Mouse (Mus musculus) forelimb bud, embryonic 11.5 days (tissue): ENCODE measurements at regions not wholly inside any gene's neighbourhood (a gene's known extent, or its start where the extent isn't known, plus 50 kb on each side); places are given as distances from the start of the nearest gene placed in this dataset.

Experiments used
- DNase-seq: peaks from one replicate; pipeline ENCODE4 v3.0.0-alpha.2; 2012; ENCODE audit warnings: low read depth, low spot score

DNA sequence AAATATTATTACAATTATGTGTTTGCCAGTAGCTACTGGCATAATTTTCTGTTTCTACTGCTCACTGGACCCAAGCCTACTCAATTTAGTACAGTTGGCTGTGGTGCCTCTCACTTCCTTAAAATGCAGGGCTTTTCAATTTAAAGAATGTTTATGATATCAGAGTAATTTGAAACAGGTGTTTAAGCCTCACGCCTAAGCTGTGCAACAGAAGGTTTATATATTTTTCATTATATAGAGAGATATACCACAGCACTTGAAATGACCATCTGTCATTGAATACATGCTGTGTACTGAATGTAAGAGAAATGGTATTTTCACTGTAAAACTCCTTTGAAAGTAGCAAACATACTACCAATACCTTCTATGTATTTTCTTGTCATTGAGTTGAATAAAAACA lies 376.8 kb downstream of the Otol1 start:
- no peak for DNase-seq

DNA sequence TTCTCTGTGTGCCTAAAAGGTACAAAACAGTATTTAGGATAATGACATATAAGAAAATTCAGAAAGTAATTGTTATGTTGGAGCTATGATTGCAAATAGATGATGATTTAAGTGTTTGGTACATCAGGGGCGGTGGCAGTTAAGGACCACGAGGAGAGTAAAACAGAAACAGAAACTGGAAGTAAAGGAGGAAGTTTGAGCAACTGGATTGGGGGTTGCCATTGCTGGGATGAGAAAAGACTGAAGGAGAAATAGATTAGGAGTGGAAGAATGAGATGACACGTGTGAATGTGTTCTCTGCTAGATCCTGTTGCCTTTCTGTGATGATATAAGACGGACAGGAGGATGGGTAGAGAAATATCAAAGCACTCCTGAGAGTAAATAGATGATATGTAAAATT lies 378.5 kb downstream of the Otol1 start:
- DNase-seq, result no peak

DNA sequence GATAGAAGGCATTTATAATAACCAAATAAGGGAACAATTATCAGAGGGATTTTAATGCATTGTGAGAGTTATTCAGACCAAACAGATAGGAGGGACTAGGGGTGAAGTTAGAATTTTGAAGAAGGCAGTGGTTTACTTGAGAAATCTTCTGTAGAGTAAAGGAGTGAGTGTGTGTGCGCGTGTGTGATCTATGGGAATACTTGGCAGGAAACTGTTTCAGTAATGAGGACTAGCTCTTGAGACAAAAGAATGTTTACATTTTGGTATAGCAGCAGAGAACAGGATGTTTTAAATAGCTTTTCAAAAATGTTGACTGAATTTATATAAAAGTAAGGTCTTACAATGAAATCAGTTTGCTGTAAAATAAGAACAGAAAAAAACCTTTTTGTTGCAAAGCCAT lies 393.8 kb downstream of the Otol1 start:
- no peak for DNase-seq

DNA sequence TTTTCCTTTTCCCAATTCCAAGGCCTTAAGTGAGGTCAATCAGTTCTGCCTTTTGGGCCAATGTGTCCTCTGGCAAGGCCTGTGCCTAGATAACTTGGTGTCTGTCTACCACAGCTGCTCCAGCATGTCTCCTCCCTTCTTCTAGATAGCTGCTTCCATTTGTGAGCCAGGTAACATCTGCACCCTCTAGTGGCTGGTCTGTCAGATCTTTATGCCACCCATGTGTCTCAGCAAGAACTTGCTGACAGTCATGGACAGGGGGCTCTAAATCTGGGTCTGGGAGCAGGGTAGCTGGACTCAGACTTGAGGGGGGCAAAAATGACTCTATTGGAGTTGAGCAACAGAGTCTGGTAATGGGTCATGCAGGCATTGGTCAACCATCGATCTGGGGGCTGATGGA lies 399.2 kb downstream of the Otol1 start:
- no peak for DNase-seq

DNA sequence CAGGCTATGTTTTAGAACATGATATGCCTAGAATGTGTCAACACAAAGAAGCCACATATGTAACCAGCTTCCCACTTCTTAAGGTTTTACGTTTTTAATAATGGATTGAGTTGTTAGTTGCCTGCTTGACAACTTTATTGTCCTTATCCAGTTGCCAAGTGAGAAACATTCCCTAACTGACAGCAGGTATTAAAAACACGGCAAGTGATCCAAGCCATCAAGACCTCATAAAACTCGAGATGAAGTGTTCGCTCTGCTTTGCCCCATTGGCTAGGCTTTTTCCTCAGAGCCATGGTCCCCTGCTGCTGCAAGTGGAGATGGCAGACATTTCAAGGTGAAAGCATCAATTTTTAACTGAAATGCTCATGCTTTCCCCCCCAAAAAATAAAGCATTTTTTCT lies 410.9 kb downstream of the Otol1 start:
- DNase-seq, result peak; percentile 66

DNA sequence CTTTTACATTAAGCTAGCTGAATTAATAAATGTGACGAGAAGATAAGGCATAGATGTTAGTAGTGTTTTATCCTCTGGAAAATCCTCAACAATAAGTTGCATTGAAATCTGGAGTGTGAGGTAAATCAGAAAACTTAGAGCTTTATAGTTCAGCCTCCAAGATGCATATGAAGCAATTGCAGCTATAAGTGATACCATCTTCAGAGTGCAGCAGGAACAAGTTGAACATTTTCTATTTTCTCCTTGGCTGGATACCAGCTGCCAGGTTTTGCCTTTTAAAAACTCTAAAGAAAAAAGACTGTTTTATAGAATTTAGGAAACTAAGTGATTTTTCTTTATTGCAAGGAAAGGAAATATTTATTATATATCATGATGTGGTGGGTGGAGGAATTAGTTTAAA lies 414.6 kb downstream of the Otol1 start:
- DNase-seq, result no peak

DNA sequence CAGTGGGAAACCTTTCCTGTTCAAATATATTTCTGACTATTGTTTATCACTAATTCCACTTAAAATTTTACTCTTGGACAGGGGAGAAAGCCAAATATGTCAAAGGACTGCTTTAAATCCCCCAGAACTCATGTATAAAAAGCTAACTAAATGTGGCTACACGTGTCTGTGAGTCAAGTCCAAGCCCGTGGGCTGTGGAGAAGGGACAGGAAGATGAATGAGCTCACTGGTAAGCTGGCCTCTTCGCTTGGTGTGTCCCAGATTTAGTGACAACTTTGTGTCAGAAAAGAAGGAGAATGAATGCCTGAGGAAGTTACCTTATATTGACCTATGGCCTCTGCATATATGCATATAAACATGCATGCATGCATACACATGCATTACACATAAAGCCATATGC lies 415.3 kb downstream of the Otol1 start:
- no peak for DNase-seq

DNA sequence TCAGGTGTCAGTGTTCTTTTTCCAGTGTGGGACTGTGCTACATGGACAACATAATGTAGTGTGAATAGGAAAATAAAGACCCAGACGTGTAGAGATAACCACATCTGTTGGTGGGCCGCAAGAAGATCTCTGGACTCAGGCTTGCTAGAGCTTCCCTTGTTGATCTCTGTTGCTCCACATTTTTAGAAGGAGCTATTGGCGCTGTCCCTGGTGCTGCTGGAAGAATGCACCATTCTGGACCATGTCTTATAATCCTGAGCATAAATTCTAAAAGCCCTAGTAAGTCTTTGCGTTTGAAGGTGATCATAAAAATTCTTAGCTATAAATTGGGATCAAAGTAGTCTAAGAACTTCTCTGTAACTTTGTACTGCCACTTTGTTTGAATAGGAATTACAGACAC lies 429.3 kb downstream of the Otol1 start:
- DNase-seq, result peak; percentile 24

DNA sequence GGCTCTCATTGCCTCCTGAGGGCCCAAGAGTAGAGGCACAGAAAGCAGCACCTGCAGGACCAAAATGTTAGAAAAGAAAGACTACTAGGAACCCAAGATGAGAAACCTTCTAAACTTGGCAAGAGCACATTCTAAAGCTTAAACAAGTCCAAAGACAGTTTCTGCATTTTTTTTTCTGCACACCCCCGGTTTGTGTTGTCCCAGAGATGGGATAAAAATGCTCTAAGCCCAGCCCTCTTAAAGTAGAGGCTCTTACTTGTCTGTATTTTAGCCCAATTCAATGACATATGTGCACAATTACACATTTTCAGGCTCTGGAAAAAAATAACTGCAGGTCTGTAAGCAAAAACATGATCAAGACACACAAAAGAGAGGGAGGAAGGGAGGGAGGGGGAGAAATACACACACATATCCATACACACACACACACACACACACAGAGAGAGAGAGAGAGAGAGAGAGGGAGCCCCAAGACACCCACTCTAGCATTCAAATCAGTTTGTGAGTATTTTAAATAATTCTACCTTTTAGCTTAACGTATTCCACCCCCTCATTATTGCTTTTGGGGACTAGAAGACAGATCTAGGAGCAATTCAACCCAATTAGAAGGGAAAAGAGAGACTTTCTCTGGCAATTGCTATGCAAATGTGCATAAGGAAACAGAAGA lies 449.9 kb downstream of the Otol1 start:
- DNase-seq, result no peak

DNA sequence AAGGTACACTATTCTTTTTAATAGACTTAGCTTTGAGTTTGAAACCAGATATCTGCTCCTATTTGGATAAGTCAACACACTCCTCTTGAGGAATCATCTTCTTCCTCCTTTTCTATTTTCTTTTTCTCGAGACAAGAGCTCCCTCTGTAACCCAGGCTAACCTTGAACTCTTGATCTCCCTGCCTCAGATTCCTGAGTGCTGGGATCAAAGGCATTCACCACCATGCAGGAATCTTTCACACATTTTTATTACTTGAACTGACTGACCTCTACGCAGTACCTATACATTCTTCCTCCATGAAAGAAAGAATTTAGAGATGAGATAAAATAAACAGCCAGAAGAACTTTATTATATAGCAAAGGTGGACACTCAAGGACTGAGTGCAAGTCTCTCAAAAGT lies 453.4 kb downstream of the Otol1 start:
- DNase-seq, result no peak

DNA sequence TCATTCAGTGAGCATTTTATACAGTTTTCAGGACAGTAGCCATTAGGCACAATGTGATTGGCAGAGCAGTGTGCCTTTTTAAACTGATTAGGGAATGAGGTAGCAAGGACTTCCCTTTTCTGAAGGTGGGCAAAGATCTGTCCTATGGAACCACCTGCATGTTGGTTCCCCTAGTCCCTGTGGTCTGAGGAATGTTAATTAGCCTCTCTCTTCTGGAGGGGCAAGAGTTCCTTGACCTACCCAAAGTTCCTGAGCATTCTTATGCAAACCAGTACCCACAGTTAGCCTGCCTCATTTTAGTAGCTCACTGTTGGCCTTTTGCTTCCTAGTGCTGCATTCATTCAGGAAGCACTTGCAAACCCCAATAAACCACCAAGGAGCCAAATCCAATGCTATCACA lies 455.8 kb downstream of the Otol1 start:
- no peak for DNase-seq

DNA sequence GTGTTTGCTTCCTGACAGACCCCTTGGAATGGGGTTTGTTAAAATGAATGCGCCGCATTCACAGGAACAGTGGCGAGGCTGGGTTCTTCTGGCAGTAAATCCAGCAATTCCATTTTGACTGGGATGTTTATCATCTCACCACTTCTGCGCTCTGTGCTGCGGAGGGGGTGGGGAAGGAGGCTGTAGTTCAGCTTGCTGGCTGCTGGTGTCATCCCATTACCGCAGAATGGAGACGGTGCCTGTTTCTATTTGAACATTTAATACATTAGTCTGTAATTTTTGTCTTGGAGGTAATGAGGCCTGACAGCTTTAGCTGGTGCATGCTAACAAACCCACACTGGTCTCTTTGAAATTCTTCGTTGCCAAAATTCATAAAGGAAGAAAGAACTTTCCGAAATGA lies 475.1 kb downstream of the Otol1 start:
- DNase-seq, result peak; percentile 58

DNA sequence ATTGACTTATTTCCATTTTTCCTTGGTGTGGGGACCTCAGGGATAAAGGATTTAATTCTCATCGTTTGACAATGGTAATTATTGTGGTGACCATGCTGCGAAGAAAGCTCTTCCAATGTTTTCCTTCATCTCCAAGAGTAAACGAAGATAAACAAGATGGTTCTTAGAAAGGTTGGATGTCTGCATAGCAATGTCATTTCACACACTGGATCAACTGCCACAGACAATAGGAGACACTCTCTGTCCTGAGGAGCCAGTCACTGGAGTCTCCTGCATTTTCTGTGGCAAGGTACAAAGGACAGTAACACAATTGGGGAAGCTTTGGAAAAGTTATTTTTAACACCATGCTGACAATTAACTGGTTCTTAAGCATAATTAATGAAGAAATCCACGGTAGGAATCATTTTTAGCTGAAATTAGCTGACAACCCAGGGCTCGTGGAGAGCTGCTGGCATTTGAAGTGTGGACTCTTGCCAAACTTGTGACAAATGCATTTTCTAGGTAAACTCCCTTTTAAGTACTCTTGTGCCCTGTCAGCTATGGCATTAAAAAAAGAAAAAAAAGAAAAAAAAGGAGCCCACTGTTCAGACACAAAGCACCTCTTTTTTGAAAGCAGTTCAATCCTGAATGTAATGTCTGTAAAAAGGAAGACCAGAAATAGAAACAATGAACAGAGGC lies 475.8 kb downstream of the Otol1 start:
- no peak for DNase-seq

DNA sequence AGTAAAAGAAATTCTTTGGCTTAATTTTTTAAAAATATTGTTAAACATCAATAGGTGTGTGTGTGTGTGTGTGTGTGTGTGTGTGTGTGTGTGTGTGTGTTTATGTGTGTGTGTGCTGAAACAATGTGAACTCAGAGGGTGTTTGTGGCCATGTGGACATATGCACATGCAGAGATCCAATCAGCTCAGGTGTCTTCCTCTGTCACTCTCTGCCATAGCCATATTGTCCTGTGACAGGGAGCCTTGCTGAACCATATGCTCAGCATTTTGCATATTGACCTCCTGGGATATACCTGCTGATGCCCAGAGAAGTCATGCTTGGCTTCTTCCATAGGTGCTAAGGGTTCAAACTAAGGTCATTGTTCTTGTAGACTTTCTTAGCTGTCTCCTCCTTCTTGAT lies 489.0 kb downstream of the Otol1 start:
- DNase-seq, result no peak

DNA sequence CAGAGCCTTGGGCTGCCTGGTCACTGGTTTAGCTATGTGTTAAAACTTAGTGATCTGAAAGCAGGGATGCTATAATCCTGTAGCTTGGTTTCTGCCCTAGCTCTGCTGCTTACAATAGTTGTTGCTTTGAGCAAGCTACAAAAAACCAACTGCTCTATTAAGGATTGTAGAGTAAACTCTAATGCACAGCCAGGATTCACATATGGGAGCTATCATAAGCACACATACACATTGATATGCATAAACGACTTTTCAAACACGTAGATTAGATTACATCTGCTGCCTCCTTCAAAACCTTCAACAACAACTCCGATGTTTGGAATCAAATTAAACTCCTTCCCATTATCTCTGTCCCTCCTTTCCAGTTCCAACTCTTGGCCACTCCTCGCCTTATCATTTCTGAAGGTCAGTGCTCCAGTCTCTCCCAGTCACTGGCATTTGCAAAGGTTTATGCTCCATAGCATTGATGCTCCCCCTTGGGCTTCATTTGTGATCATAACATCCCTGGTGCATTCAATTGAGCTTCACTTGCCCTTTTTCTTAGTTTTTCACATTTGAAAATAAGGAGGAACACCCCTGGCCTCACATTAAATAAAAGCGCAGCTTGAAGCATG lies 492.9 kb downstream of the Otol1 start:
- no peak for DNase-seq

DNA sequence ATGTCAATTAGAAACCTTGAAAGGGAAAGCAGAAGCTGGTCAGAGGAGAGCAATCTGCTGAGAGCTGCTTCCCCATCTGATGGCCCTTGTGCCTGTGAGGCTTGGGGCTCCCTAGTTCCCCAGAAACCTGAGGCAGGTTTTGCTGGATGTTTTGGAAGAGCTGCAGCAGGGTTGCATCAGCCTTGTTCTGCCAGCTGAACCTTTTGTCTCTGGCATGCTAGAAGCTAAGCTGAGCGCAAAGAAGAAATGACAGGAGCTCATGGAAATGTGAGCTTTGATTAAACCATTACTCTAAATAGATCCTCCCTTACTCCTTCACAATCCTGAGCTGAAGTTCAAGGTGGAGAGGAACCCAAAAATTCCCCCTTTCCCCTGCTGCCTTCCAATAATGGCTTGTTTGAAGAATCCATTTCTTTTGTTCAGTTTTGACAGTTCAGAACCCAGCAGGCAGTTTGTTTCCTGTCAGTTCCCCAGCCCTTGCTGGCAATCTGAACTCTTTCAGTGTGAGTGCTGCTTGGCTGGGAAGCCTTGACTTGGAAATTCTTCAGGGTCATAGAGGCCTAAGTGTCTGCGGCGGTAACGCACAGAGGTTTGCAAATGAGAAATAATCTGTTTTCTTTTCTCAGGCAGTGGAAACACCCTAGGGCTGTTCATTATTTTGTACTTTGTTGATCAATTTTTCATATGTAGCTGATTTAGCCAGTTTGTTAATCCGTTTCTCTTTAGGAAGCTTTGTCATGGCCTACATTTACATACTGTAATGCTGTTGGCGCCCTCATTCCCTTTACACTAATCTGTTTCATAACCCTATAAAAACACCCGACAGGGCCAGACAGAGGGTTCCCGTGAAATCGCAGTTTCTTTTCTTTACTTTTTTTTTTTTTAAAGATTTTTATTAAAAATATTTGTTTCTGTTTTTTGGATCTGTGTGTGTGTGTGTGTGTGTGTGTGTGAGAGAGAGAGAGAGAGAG lies 493.9 kb downstream of the Otol1 start:
- no peak for DNase-seq

DNA sequence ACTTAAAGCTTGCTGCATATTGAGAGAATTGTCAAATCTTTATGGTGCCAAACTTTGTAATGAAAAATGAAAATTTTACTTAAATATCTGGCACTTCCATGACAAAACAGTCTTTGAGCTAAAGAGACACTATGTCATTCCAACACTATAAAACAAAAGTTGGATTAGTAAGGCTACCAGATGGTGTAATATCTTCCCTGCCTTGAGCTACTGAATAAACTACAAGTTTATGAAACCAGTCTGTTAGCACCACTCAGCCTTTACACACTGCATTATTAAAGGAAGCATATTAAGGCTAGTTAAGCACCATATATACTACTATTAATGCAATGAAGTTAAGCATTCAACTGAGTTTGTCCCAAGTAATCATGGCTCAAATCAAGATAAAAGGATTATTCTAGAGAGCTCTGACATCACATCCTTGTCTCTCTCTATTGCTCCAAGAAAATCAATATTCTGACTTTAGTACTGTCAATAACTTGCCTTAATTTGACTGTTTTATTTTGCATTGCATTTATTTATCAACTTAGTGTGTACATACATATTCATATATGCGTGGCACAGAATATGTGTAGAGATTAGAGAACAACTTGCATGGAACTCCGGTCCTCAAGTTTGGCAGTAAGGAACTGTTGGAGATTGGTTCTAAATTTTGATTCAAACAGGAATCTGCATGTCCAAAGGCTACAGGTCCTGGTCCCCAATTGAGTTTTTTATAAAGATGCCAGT lies 526.3 kb downstream of the Otol1 start:
- DNase-seq, result no peak

DNA sequence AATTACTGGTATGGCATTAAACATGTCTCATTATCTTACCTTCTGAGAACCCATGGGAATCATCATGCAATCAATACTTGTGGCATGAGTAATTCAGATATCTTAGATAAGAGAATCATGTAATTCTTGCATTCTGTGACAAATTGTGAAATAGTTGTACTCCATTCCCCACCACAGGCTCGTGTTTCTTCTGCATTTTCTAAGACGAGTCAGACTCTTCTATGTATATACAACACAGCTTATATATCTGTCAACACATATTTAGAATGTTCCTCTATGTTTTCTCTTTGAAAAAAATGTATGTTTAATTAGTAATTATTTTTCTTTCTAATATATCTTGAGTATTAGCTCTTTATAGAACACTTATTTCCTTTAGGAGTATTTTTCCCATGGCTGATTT lies 527.7 kb downstream of the Otol1 start:
- DNase-seq, result no peak

DNA sequence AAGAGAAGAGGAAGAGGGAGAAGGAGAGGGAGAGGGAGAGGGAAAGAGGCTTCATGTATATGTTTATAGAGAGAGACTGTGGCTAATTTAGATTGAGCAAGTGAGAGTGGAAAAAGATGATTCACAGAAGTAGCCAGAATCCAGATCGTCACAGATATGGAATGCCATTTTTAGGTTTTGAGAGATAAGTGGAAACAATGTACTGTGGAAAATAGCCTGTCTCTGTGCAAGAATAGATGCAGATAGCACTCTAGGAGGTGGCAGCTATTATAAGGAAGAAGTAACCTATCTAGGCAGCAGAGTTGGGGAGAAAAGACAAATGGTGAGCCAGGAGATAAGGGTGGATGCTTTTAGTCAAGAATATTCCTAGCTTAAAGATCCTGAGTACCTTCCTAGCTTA lies 536.5 kb downstream of the Otol1 start:
- no peak for DNase-seq

DNA sequence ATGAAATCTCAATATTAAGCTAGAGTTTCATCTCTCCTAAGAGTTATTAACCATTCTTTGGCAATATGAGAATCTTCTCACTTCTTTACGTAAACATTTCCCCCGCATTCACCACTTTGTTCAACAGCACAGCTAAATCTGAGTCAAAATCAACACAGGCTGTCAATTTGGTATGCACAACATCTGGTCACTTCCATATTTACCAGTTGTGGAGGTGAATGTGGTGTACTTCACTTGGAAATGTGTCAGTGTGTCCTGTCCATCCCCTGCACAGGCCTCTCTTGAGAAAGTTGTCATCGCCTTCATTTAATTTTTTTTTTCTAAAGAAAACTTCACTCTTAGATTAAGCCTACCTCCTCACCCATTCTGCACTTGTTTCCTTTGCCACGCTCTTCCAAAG lies 550.4 kb downstream of the Otol1 start:
- DNase-seq, result no peak

DNA sequence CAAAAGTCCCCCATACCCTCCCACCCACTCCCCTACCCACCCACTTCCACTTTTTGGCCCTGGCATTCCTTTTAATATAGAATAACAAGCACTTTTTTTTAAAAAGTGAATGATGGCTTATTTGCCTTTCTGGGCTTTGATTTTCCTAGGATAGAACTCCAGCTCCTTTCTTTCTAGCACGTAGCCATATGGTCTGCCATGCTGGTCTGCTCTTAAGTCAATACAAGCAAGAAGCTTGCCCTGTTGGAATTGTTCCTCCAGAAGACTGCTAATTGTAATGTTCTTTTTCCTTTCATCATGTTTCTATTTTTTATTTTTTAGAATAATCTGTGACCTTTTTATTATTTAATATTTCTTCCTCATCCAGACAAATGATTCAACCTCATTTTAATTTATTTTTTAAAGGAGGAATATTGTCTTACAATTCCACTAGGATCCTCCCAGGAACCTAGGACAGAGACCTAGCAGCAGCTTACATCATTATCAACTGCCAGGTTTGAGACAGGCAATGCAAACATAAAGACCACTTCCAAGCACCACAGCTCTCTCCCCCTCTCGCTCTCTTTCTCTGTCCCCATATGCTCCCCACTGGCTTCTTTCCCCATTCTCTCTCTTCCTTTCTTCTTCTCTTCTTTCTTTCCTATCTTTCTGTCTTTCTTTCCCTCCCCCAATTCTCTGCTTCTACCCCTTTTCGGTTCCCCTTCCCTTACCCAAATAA lies 558.9 kb downstream of the Otol1 start:
- no peak for DNase-seq
